Mouse (Mus musculus): ENCODE results near the gene Ltbp1. TPM values are rescaled to one million over a fixed set of nuclear protein-coding genes. Genes with fewer than 3 reads are reported as not detected.

Ltbp1 gene
- polyA plus RNA-seq, 1 experiment from 2014 or later: 2.2 TPM

DNA sequence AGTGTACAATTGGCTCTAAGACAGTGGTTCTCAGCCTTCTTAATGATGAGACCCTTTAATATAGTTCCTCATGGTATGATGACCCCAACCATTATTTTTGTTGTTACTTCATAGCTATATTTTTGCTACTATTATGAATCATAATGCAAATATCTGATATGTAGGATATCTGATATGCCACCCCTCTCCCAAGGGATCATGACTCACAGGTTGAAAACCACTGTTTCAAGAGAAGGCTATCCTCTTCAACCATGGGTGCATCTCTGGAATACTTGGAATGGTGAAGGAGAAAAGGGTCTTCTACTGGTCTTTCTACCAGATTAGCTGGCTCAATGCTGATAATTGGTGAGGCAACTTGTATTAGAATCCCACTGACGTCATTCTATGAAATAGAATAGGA lies 21.3 kb upstream of the Ltbp1 start:
- H3K9ac ChIP-seq: no peak overlapping the region
- H3K27me3 ChIP-seq: no peaks in the 10 kb centered on the region
- no peak overlapping the region for H3K27ac ChIP-seq
- no peaks in the 10 kb centered on the region for H3K4me1 ChIP-seq (replicated peaks)
- no peaks in the 10 kb centered on the region for H3K36me3 ChIP-seq
- no peak overlapping the region for H3K4me3 ChIP-seq
- no peak for ATAC-seq (ENCODE audit: low FRiP score)
- H3K4me2 ChIP-seq: no peak overlapping the region
- no peaks in the 10 kb centered on the region for H3K9me3 ChIP-seq
- 92% methylated on average over 1 of the region's 1 CpGs for WGBS

DNA sequence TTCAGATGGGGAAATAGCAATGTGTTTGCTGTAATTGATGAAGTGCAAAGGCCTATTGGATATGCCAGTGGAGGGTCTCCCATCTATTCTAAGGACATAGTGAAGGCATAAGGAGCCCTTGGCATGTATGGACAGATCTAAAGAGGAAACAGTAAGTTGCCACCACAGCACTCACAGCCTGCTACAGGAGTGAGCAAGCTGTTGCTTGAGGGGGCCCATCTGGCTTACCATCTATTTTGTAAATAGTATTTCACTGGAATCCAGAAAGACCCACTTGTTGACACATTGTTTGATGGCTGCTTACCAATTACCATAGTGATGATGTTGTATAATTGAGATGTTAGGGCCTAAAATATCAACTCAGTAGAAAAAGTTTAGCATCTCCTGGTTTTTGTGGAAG lies 20.7 kb upstream of the Ltbp1 start:
- Histone ChIP-seq H3K36me3 (no peaks in the 10 kb centered on the region), H3K4me1 (replicated peaks) (no peaks in the 10 kb centered on the region), H3K27me3 (no peaks in the 10 kb centered on the region), H3K4me3 (no peak overlapping the region), H3K9me3 (no peaks in the 10 kb centered on the region), H3K27ac (no peak overlapping the region), H3K4me2 (no peak overlapping the region), H3K9ac (no peak overlapping the region)
- no peak for ATAC-seq (ENCODE audit: low FRiP score)

- ATAC-seq (ENCODE audit: low FRiP score): no peak
- H3K4me3 ChIP-seq: no peak overlapping the region
- no peak overlapping the region for H3K27ac ChIP-seq
- no peaks in the 10 kb centered on the region for H3K9me3 ChIP-seq
- no peak overlapping the region for H3K9ac ChIP-seq
- no peak overlapping the region for H3K4me2 ChIP-seq
- WGBS: 25% methylated on average over 1 of the region's 1 CpGs
- no peaks in the 10 kb centered on the region for H3K4me1 ChIP-seq (replicated peaks)
- no peaks in the 10 kb centered on the region for H3K27me3 ChIP-seq
- H3K36me3 ChIP-seq: no peaks in the 10 kb centered on the region
Observed at GRCm38 (mm10) chr17:74987067-74987466, 18.3 kb upstream of the Ltbp1 start.

DNA sequence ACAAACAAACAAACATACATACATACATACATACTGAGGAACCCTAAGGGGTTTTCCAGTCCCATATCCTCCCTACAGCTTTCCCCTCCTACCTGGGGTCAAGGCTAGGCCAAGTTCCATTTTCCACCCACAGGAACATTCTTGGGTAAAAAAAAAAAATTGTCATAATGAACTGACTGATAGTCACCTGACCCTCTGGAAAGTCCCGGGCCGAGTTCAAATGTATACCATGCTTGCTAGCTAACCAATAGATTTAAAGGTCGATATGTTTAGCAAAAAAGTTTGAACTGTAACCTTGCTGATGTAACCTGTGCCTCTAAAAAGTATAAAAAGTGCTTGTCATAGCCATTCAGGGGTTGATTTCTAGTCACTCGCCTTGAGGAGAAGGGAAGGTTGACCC lies 15.7 kb upstream of the Ltbp1 start:
- no peak for ATAC-seq (ENCODE audit: low FRiP score)
- H3K4me1 ChIP-seq (replicated peaks): peaks cover 12% of the 10 kb centered on the region
- peaks cover 11% of the 10 kb centered on the region for H3K27me3 ChIP-seq
- 92% methylated on average over 4 of the region's 4 CpGs for WGBS
- no peak overlapping the region for H3K9ac ChIP-seq
- H3K27ac ChIP-seq: no peak overlapping the region
- H3K9me3 ChIP-seq: no peaks in the 10 kb centered on the region
- H3K4me3 ChIP-seq: no peak overlapping the region
- H3K36me3 ChIP-seq: no peaks in the 10 kb centered on the region
- no peak overlapping the region for H3K4me2 ChIP-seq

GRCm38 (mm10) chr17:74990561-74990960 lies 14.8 kb upstream of the Ltbp1 start:
- Histone ChIP-seq H3K27me3 (peaks cover 14% of the 10 kb centered on the region), H3K4me1 (replicated peaks) (peaks cover 13% of the 10 kb centered on the region), H3K9me3 (no peaks in the 10 kb centered on the region), H3K36me3 (no peaks in the 10 kb centered on the region), H3K27ac (no peak overlapping the region), H3K4me3 (no peak overlapping the region), H3K4me2 (no peak overlapping the region), H3K9ac (no peak overlapping the region)
- 76% methylated on average over 3 of the region's 3 CpGs for WGBS
- ATAC-seq (ENCODE audit: low FRiP score): no peak

- peak; percentile 43 for ATAC-seq (ENCODE audit: low FRiP score)
- no peaks in the 10 kb centered on the region for H3K36me3 ChIP-seq
- H3K4me1 ChIP-seq (replicated peaks): peaks cover 13% of the 10 kb centered on the region
- peak overlapping the region; percentile 61 for H3K4me2 ChIP-seq
- peak overlapping the region; percentile 34 for H3K4me3 ChIP-seq
- H3K27ac ChIP-seq: 0 out of 2 replicates have a peak overlapping the region, but pooled peaks have one; percentile 23
- 3% methylated on average over 26 of the region's 26 CpGs for WGBS
- H3K9me3 ChIP-seq: no peaks in the 10 kb centered on the region
- H3K27me3 ChIP-seq: peaks cover 14% of the 10 kb centered on the region
- H3K9ac ChIP-seq: peak overlapping the region; percentile 55
Observed at GRCm38 (mm10) chr17:74993726-74994581, 11.4 kb upstream of the Ltbp1 start.

DNA sequence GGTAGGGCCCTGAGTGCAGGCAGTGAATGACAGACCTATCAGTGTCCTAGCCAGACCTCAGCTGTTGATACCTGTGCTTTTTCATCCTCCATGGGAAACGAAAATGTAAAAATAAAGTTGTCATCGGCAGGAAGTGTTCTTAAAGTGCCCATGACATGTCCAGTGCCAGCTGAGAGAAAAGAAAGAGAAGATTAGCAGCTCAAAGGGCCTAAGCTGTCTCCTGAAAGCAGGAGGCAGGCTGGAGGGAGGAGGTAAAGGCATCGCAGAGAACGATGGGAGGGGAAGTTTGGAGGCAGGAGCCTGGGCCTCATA lies 10.8 kb upstream of the Ltbp1 start:
- WGBS: 1% methylated on average over 4 of the region's 4 CpGs
- Histone ChIP-seq H3K27ac (0 out of 2 replicates have a peak overlapping the region, but pooled peaks have one; percentile 23), H3K9me3 (no peaks in the 10 kb centered on the region), H3K9ac (peak overlapping the region; percentile 55; the same call in 1 of the 2 replicates), H3K27me3 (peaks cover 14% of the 10 kb centered on the region), H3K4me1 (replicated peaks) (peaks cover 13% of the 10 kb centered on the region), H3K4me3 (peak overlapping the region; percentile 34), H3K36me3 (no peaks in the 10 kb centered on the region), H3K4me2 (peak overlapping the region; percentile 61)
- ATAC-seq (ENCODE audit: low FRiP score): no peak

DNA sequence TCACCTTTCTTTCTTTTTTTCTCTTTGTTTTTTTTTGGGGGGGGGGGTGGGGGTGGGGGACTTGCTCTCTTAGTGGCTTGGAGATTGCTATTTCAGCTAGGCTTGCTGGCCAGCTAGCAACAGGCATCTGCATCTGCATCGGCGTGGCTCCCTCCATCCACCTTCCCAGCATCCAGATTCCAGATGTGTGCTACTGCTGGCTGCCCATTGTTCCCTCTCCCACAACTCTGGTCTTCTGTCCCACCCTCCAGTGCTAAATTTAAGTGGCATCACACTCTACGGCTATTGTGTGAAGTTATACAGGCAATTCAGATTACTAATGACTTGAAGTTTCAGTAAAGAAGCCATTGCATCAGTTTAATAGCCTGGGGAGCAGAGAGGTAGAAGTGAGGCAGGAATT lies 10.1 kb upstream of the Ltbp1 start:
- no peaks in the 10 kb centered on the region for H3K36me3 ChIP-seq
- H3K9ac ChIP-seq: no peak overlapping the region
- H3K9me3 ChIP-seq: no peaks in the 10 kb centered on the region
- H3K27ac ChIP-seq: no peak overlapping the region
- no peak overlapping the region for H3K4me3 ChIP-seq
- ATAC-seq (ENCODE audit: low FRiP score): no peak
- WGBS: 59% methylated on average over 3 of the region's 3 CpGs
- H3K4me1 ChIP-seq (replicated peaks): peaks cover 13% of the 10 kb centered on the region
- H3K27me3 ChIP-seq: peaks cover 14% of the 10 kb centered on the region
- H3K4me2 ChIP-seq: no peak overlapping the region

GRCm38 (mm10) chr17:75000066-75000465 lies 5.3 kb upstream of the Ltbp1 start:
- no peak overlapping the region for H3K4me2 ChIP-seq
- H3K4me3 ChIP-seq: no peak overlapping the region
- no peaks in the 10 kb centered on the region for H3K4me1 ChIP-seq (replicated peaks)
- no peaks in the 10 kb centered on the region for H3K9me3 ChIP-seq
- no peaks in the 10 kb centered on the region for H3K36me3 ChIP-seq
- peaks cover 5% of the 10 kb centered on the region; the same call in 1 of the 2 replicates for H3K27me3 ChIP-seq
- ATAC-seq (ENCODE audit: low FRiP score): no peak
- H3K9ac ChIP-seq: no peak overlapping the region
- WGBS: 82% methylated on average over 2 of the region's 2 CpGs
- H3K27ac ChIP-seq: no peak overlapping the region

GRCm38 (mm10) chr17:75004820-75005219 lies 548 bp upstream of the Ltbp1 start:
- Histone ChIP-seq H3K27me3 (peaks cover 19% of the 10 kb centered on the region), H3K4me2 (peak overlapping the region; percentile 100), H3K4me1 (replicated peaks) (peaks cover 11% of the 10 kb centered on the region), H3K27ac (no peak overlapping the region), H3K9ac (peak overlapping the region; percentile 81), H3K4me3 (peak overlapping the region; percentile 81), H3K9me3 (no peaks in the 10 kb centered on the region), H3K36me3 (no peaks in the 10 kb centered on the region)
- WGBS: 0% methylated on average over 11 of the region's 11 CpGs
- peak; percentile 86 for ATAC-seq (ENCODE audit: low FRiP score)

DNA sequence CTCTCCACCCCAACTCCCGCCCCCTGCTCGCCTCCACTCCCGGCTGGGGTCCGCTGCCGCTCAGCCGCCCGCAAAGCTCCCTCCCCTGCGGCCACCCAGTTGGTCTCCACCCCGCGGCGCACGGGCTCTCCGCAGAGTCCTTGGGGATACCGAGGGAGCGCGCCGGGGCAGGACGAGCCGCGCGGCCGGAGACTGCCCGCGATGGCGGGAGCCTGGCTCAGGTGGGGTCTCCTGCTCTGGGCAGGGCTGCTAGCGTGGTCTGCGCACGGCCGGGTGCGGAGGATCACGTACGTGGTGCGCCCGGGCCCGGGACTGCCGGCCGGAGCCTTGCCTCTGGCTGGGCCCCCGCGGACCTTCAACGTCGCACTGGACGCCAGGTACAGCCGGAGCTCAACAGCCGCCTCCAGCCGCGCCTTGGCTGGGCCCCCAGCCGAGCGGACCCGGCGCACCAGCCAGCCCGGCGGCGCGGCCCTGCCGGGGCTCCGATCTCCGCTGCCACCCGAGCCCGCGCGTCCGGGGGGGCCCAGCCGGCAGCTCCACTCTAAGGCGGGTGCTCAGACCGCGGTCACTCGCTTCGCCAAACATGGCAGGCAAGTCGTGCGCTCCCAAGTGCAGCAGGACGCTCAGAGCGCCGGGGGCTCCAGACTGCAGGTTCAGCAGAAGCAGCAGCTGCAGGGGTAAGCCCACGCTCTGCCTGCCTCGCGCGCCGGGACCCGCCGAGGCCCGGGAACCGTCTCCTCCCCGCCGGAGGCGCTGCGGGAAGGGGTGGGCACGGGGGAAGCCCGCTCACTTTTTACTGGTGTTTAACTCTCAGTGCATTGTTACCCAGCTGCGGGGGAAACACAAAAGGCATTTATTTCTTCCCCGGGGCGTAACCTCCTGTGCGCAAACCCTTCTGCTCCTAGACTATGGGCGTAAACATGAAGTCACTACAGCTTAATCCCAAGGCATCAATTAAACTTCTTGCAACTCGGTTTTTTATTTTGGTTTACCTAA lies 615 bp downstream of the Ltbp1 start:
- H3K36me3 ChIP-seq: no peaks in the 10 kb centered on the region
- peaks cover 19% of the 10 kb centered on the region for H3K27me3 ChIP-seq
- H3K4me2 ChIP-seq: peak overlapping the region; percentile 100
- H3K9me3 ChIP-seq: no peaks in the 10 kb centered on the region
- ATAC-seq (ENCODE audit: low FRiP score): peak; percentile 78
- no peak overlapping the region for H3K27ac ChIP-seq
- peak overlapping the region; percentile 81 for H3K4me3 ChIP-seq
- WGBS: under 1% methylated on average over 93 of the region's 94 CpGs
- H3K9ac ChIP-seq: peak overlapping the region; percentile 81
- peaks cover 11% of the 10 kb centered on the region for H3K4me1 ChIP-seq (replicated peaks)

DNA sequence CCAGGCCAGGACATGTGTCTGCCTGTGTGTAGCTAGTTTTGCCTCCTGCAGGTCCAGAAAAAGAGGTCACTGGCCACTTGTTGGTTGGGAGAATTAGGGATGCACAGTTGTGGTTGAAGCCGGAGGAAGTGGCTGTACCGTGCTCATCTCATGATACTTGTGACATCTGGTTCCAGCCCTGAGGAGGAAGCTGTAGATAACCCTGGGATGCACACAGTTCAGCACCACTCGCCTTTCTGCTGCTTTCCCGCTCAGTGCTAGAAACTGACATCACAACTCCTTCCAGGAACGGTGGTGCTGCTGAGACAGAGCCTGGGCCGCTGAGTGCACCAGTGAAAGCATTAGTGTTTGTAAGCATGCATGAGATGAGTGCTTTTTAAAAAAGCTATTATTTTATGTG lies 5.6 kb downstream of the Ltbp1 start:
- Histone ChIP-seq H3K4me1 (replicated peaks) (peaks cover 11% of the 10 kb centered on the region), H3K27me3 (peaks cover 18% of the 10 kb centered on the region), H3K9ac (no peak overlapping the region), H3K9me3 (no peaks in the 10 kb centered on the region), H3K4me3 (no peak overlapping the region), H3K36me3 (no peaks in the 10 kb centered on the region), H3K4me2 (no peak overlapping the region), H3K27ac (no peak overlapping the region)
- ATAC-seq (ENCODE audit: low FRiP score): no peak
- WGBS: 85% methylated on average over 6 of the region's 6 CpGs

Measured in hindbrain, embryonic 13.5 days (tissue).